Mouse (Mus musculus): ENCODE results near the gene Atp1b1. TPM values are rescaled to one million over a fixed set of nuclear protein-coding genes. Genes with fewer than 3 reads are reported as not detected.

Gene Atp1b1
- polyA plus RNA-seq, 1 experiment, result 35.2 TPM

GRCm38 (mm10) chr1:164467406-164467805, 9.3 kb upstream of the Atp1b1 start:
- no peak for DNase-seq (ENCODE audit: low read depth)

DNA sequence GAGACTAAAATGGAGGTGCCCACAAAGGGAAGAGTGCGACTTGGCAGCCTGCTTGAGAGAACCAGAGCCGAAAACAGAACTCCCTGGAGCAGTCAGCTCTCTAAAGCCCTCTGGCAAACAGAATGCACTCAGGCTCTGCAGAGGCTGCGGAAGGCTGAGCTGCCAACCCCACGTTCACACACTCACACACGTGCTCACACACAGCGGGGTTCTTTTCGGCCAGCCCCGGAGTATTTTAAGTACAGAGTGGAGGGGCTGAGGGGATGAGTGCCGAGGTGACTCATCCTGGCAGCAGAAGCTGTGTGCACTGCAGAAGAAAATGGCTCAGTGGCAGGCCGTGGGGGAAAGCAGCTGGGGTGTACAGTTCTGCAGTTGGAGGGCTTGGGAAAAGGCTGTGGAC, 3.6 kb upstream of the Atp1b1 start:
- no peak for DNase-seq (ENCODE audit: low read depth)

- DNase-seq (ENCODE audit: low read depth), result no peak
Observed at GRCm38 (mm10) chr1:164460921-164461697, 3.0 kb upstream of the Atp1b1 start.

DNA sequence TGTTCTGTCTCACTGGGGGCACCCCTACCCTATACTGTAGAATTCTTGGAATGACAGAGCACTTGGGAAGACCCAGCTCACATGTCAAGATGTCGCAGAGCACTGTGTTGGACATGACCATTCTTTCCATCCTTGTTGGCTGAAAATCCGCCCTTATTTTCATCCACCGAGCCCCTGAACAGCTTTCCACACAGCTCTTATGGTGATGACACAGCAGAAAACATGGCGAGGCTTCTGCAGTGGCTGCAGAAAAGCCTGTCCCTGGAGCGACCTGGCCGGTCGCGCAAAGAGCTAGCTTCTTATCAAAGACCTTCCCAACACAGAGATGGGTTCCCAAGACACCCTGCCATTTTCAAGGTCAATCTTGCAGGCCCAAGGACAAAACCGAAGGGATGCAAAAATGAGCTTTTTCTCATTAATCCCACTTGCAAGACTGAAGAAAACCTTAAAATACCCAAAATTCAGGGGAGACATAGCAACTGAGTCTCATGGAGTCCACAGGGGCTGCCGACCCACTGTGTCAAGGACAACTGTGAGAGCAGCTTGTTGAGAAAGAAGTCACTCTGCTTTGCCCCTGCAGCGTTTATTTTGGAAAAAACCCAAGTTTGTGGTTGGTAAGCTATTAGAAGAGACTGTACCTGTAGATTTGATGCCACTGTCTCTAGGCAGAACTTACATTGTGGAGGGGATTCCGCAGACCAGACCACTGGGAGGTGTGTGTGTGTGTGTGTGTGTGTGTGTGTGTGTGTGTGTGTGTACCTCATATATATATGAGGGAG, 1.2 kb upstream of the Atp1b1 start:
- DNase-seq (ENCODE audit: low read depth), result peak; percentile 83

- DNase-seq (ENCODE audit: low read depth), result peak; percentile 75
Observed at GRCm38 (mm10) chr1:164458621-164459051, 481 bp upstream of the Atp1b1 start.

DNA sequence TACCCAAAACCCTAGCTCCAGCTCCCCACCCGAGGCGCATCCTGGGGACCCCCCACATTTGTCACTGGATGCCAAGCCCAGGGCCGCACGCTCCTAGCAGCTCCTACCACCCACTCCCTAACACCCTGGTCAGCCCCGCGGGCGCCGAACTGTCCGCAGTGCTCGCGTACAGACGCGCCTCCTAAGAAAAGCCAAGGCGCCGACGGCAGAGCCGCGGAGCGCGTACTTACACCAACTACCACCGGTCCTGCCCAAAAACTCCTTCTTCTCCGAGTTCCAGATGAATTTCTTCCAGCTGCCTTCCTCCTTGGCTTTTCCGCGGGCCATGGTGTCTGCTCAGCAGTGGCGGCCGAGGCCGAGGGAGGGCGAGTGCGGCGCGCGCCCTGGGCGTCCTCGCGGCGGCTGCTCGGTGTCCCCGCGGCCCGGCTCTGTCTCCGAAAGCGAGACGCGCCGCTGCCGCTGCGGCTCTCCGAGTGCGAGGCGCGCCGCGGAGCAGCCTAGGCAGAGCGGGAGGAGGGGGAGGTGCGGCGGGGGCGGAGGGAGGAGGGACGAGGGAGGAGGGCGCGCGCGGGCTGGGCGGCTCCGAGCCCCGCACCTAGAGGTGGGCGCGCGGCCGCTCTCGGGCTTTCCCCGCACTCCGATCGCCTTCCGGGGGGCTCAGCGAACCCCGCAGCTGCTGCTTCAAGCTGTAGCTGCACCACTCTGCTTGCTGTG, 467 bp downstream of the Atp1b1 start:
- DNase-seq (ENCODE audit: low read depth), result no peak

DNA sequence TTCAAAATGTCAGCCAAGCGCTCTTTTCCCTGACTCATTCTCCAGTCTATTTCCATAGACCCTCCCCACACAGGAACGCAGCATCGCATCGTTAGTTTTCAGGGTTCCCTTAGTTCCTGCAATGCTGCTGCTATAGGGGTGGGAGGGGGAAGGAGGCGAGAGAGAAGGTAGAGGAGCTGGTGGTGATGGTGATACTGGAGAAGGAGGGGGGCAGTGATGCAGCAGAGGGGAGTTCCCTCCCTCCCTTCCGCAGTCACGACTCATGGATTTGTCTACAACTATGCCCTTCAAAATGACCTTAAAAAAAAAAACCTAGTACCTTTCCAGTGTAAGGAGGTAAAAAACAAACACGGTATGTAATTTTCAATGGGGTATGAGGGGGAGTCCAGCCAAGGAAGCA, 1.4 kb downstream of the Atp1b1 start:
- no peak for DNase-seq (ENCODE audit: low read depth)

DNA sequence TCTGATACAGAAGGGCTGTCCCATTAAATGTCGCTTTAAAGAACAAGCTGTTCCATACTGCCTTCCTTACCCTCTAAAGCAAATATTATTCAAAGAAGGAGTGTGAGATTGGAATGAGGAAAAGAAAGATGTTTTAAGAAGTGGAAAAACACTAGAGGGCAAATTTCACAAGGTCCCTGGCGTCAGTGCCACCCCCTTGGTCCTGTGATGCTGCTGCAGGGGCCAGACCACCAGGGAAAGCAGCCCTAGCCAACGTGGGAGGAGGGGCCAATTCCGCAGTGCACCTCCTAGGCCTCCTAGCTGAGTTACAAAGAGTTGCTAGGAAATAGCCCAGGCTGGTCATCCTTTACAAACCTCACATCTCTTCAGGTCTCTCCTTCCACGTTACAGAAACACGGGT, 2.1 kb downstream of the Atp1b1 start:
- DNase-seq (ENCODE audit: low read depth), result no peak

DNA sequence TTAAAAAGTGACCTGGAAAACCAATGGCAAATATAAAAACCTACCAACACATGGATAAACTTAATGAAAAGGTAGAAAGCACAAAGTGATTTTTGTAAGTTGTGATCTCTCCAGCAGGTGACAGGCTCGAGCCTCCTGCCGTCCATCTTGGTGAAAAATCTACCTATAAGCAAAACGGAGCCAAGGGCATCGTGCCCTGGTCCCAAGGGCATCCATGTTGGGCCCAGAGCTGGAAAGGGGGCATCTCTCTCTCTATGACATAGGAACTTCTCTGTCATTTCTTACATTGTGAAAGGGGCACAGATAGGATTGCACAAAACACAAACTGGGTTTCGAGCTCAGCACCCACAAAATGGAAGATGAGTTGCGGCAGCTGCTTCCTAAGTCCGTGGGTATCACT, 2.5 kb downstream of the Atp1b1 start:
- no peak for DNase-seq (ENCODE audit: low read depth)

GRCm38 (mm10) chr1:164454747-164455400, 3.3 kb downstream of the Atp1b1 start:
- no peak for DNase-seq (ENCODE audit: low read depth)

DNA sequence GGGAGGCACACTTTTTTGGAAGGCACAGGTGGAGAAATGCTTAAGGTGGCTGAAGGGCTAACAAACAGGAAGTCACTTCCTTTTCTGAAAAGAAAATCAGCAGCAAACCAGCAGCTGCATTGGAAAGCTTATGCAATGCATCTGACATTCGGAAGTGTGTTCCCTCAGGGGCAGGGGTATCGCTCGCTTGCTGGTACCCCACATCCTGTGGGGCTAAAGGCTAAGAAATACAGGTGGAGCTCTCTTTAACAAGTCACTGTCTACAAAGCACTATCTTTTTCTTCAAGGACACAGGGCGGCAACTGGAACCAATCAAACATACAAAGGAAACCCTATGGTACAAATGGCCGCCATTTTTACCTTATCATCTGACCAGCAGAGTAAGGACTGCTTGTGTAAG, 4.4 kb downstream of the Atp1b1 start:
- DNase-seq (ENCODE audit: low read depth), result no peak

GRCm38 (mm10) chr1:164453146-164453545, 5.0 kb downstream of the Atp1b1 start:
- no peak for DNase-seq (ENCODE audit: low read depth)

DNA sequence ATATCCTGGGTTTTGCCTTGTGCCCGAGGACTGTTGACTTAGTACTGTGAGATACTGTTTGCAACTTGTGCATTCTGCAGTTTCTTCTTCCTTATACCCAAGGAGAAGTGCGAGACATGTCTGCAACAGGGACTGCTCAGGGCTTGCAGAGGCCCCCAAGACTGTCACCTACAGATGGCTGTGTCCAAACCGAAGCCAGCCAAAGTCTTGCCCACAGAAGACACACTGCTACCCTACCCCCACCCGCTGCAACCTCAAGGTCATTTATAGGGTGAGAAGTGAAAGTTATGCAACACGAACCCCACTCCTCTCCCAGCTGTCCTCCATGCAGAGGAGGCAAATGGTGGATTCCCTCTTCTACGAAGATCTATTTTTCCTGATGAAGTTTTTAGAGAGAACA, 5.6 kb downstream of the Atp1b1 start:
- no peak for DNase-seq (ENCODE audit: low read depth)

- DNase-seq (ENCODE audit: low read depth), result no peak
Observed at GRCm38 (mm10) chr1:164451346-164451745, 6.8 kb downstream of the Atp1b1 start.

DNA sequence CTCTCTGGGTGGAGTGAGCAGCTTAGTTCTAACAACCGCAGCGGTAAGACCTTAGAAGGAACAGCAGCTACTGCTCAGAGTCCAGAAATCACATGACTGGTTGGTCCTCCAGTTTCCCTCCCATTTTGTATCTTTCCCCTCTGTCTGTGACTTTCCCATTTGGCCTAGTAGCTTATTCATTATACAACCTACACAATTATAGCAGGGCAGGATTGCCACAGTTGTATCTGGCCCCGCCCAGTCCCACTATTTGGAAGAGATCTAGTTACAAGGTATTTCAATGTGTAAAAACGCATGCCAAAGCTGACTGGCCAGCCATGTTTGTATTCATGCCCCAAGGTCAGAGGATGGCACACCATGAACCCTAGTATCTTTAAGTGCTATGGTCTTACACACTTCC, 7.5 kb downstream of the Atp1b1 start:
- no peak for DNase-seq (ENCODE audit: low read depth)

GRCm38 (mm10) chr1:164450231-164450630, 7.9 kb downstream of the Atp1b1 start:
- DNase-seq (ENCODE audit: low read depth), result no peak

GRCm38 (mm10) chr1:164449626-164450025, 8.5 kb downstream of the Atp1b1 start:
- DNase-seq (ENCODE audit: low read depth), result no peak

DNA sequence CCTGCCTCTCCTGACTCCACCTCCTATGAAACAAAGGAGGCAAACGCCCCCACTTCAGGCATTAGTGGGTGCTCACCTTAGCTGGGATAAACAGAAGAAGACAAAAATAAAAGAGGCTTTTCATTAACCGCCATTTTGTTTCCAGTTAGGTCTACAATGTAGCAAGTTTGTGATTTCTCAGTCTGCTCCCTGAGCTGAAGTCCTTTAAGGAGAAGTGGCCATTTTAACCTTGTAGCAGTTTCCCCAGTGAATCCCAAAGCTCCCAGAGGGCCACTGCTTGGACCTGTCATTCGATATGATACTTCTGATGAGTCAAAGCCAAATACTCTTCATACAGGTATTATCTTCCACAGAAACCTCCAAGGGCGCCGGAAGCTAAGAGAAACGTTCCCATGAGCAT, 10.6 kb downstream of the Atp1b1 start:
- no peak for DNase-seq (ENCODE audit: low read depth)

DNA sequence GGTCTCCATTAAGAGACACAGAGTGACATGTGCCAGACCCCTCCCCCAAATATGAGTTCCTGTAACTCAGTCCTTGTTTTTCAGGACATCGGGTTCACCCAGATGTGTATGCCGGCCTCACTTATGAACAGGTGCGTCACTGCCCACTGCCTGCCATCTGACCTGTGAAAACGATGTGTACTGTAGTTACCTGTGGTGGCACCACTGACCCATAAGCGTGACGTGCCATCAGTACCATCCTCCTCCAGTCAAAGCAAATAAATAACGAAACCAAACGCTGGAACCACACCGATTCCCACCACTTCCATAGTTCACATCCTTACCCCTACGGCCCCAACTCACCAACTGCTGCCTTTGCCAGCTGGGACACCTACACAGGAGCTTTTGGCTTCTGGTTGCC, 11.6 kb downstream of the Atp1b1 start:
- no peak for DNase-seq (ENCODE audit: low read depth)

DNA sequence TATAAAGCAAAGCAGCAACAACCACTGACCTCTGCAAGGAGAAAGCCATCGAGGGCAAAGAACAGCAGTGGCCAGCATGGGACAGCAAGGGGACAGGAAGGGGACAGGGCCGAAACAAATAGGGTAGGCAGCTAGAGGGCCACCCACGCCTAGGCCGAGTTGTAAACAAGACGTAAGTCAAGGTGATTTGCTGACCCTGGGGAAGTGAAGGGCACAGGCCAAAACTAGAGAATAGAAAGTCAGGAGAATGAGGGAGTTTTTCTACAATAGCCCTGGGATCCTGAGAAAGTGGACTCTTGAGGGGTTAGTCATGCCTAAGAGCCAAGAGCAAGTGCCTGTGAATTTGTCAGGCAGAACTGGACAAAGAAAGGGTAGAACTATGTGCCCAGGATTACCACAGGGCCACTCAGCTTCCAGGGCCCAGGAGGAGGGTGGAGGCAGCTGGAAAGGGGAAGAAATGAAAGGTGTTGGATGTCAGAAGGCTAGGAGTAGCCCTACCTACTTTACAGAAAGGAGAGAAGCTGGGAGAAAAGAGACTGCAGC, 12.5 kb downstream of the Atp1b1 start:
- no peak for DNase-seq (ENCODE audit: low read depth)

GRCm38 (mm10) chr1:164441408-164441974, 16.7 kb downstream of the Atp1b1 start:
- no peak for DNase-seq (ENCODE audit: low read depth)
